Mouse (Mus musculus): Measurements from ENCODE around the gene Prmt8.

- TF ChIP-seq CTCF (IDR thresholded peaks at IDR 0.05; ENCODE audit: low read depth, low read length) (no peak), POLR2A (IDR thresholded peaks at IDR 0.05; ENCODE audit: extremely low read depth, insufficient read depth, low read length) (no peak)
Measured at GRCm38 (mm10) chr6:127672071-127672470, 97.2 kb downstream of the Prmt8 start.

Data from liver, adult 2 months (tissue).